ENCODE assay signal across 8 mouse cellular contexts in the genomic region with DNA sequence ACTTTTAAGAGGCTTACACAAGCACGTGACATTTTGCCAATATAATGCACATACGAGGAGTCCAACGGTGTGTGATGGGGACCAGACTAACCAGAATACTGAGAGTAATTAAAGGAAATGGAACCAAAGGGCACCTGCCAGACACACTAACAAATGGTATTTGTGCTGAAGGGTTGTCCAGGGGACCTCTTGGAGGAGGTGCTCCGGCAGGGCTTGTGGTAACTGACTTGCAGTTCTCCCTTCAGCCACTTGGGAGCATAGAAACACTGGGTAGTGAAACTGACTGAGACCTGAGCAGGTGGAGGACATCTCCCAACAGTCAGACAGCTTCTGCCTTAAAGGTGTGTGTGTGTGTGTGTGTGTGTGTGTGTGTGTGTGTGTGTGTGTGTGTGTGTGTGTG.
DNase-seq lines count a peak whose midpoint lies in the region; ATAC-seq lines count a peak whose summit lies in the region.

No protein-coding gene starts in this region.

- H3K4me1 ChIP-seq in forebrain, embryonic 14.5 days (ENCODE audit: control insufficient read depth, insufficient read depth, low read length), result peaks cover 11% of the 10 kb centered on the region
- H3K4me1 ChIP-seq in lung, embryonic 16.5 days (replicated peaks; ENCODE audit: control insufficient read depth, insufficient read depth, low read length), result no peaks in the 10 kb centered on the region; the same call in none of the 2 replicates

- no peaks in the 10 kb centered on the region for H3K9me3 ChIP-seq in forebrain, embryonic 14.5 days (replicated peaks; ENCODE audit: control insufficient read depth, low read length)
- no peaks in the 10 kb centered on the region for H3K9me3 ChIP-seq in lung, embryonic 16.5 days (ENCODE audit: control insufficient read depth, low read length)

- H3K4me2 ChIP-seq in forebrain, embryonic 14.5 days (ENCODE audit: low read length), result peak overlapping the region; percentile 25; the same call in 1 of the 2 replicates
- no peak overlapping the region for H3K4me2 ChIP-seq in lung, embryonic 16.5 days (ENCODE audit: low read depth, low read length)

- peak; percentile 89 for DNase-seq in ES-CJ7 (ENCODE audit: low read depth, low spot score)
- DNase-seq in c-Kit-positive CD71-positive TER-119-negative erythroid progenitor cells, embryonic 14.5 days (ENCODE audit: low read depth), result peak; percentile 33
- DNase-seq in forebrain, embryonic 14.5 days (ENCODE audit: low spot score), result peak; percentile 74
- DNase-seq in heart, postnatal 4 days, result peak; percentile 83
- peak; percentile 25 to 81 for DNase-seq in layer of hippocampus, adult 18-20 months (ENCODE audit: low spot score in 2 of 2)
- peak; percentile 60 for DNase-seq in ovary, postnatal 14 days (ENCODE audit: low spot score)
- peak; percentile 80 for DNase-seq in thymus, postnatal 4 days

- 21% methylated on average over 4 of the region's 4 CpGs for WGBS in forebrain, embryonic 14.5 days
- 20% methylated on average over 4 of the region's 4 CpGs for WGBS in lung, embryonic 16.5 days

- ATAC-seq in forebrain, embryonic 14.5 days, result peak; percentile 77
- ATAC-seq in lung, embryonic 16.5 days (ENCODE audit: low read depth), result peak; percentile 65; the same call in 1 of the 2 replicates

- H3K9ac ChIP-seq in forebrain, embryonic 14.5 days (ENCODE audit: low read length), result no peak overlapping the region
- no peak overlapping the region for H3K9ac ChIP-seq in lung, embryonic 16.5 days (ENCODE audit: low read length)

- no peak overlapping the region for H3K4me3 ChIP-seq in forebrain, embryonic 14.5 days (ENCODE audit: low read depth, low read length)
- no peak overlapping the region for H3K4me3 ChIP-seq in lung, embryonic 16.5 days (ENCODE audit: low read length)

- H3K36me3 ChIP-seq in forebrain, embryonic 14.5 days (ENCODE audit: control insufficient read depth, insufficient read depth, low read length), result no peaks in the 10 kb centered on the region
- H3K36me3 ChIP-seq in lung, embryonic 16.5 days (ENCODE audit: control insufficient read depth, insufficient read depth, low read length), result no peaks in the 10 kb centered on the region

- no peaks in the 10 kb centered on the region for H3K27me3 ChIP-seq in forebrain, embryonic 14.5 days (replicated peaks; ENCODE audit: control insufficient read depth, insufficient read depth, low read length)
- no peaks in the 10 kb centered on the region for H3K27me3 ChIP-seq in lung, embryonic 16.5 days (ENCODE audit: control insufficient read depth, insufficient read depth, low read depth, low read length)

- H3K27ac ChIP-seq in forebrain, embryonic 14.5 days (ENCODE audit: low read depth, low read length), result no peak overlapping the region
- no peak overlapping the region for H3K27ac ChIP-seq in lung, embryonic 16.5 days (ENCODE audit: low read length)

Comparison
In these comparisons a context has a peak if more than half of its experiments do, and no peak if none do; other contexts are left out.
1. DNase-seq: peak in every context shown above with its lines; median percentile 89 in ES-CJ7; 83 in heart, postnatal 4 days; 80 in thymus, postnatal 4 days; 74 in forebrain, embryonic 14.5 days; 60 in ovary, postnatal 14 days; 53 in layer of hippocampus, adult 18-20 months; 33 in c-Kit-positive CD71-positive TER-119-negative erythroid progenitor cells, embryonic 14.5 days.